Mouse (Mus musculus) liver, adult 2 months (tissue): Measurements from ENCODE around the gene Gm42421. TPM values are rescaled to one million over a fixed set of nuclear protein-coding genes. Genes with fewer than 3 reads are reported as not detected.

ENCODE experiments used
- DNase-seq: peaks from one replicate; pipeline ENCODE4 v3.0.0-alpha.2; 2011; ENCODE audit warnings: low read depth, low spot score; ENCODE audit errors: extremely low read depth
- H3K27ac ChIP-seq: fragments of 200-500 bp; replicated peaks from 2 replicates; pipeline ENCODE4 v1.5.1; 2012; ENCODE audit warnings: low read depth, mild to moderate bottlenecking, control low read depth, inconsistent platforms, low read length; ENCODE audit not compliant: insufficient read depth
- H3K27me3 ChIP-seq: fragments of 200-500 bp; 2 replicates; pipeline ENCODE4 v1.6.1; 2012; ENCODE audit warnings: mild to moderate bottlenecking, moderate library complexity, low read length, inconsistent platforms; ENCODE audit not compliant: control insufficient read depth, insufficient read depth
- H3K36me3 ChIP-seq: fragments of 200-500 bp; 2 replicates; pipeline ENCODE4 v1.6.1; 2012; ENCODE audit warnings: low read length, inconsistent platforms; ENCODE audit not compliant: control insufficient read depth, insufficient read depth
- H3K4me1 ChIP-seq: fragments of 200-500 bp; 2 replicates; pipeline ENCODE4 v1.6.1; 2011; ENCODE audit warnings: low read length; ENCODE audit not compliant: control insufficient read depth, insufficient read depth
- H3K4me3 ChIP-seq: fragments of 200-500 bp; 2 replicates; pipeline ENCODE4 v1.5.1; 2011; ENCODE audit warnings: low read depth, mild to moderate bottlenecking, control low read depth, low read length, moderate library complexity; ENCODE audit not compliant: insufficient read depth
- H3K79me2 ChIP-seq: fragments of 200-500 bp; 2 replicates; pipeline ENCODE4 v1.6.1; 2012; ENCODE audit warnings: inconsistent platforms, mild to moderate bottlenecking, low read length, moderate library complexity; ENCODE audit not compliant: control insufficient read depth, insufficient read depth
- H3K9ac ChIP-seq: fragments of 200-500 bp; 2 replicates; pipeline ENCODE4 v1.6.1; 2012; ENCODE audit warnings: low read depth, mild to moderate bottlenecking, control low read depth, inconsistent platforms, low read length
- CTCF ChIP-seq: fragments of 200-500 bp; IDR thresholded peaks from 2 replicates; pipeline ENCODE4 v1.5.1; 2011; ENCODE audit warnings: low read depth, low read length, control low read depth
- POLR2A ChIP-seq: fragments of 200-500 bp; IDR thresholded peaks from 2 replicates; pipeline ENCODE4 v1.6.1; 2011; ENCODE audit warnings: low read length, control low read depth; ENCODE audit not compliant: insufficient read depth; ENCODE audit errors: extremely low read depth
- WGBS: fragments of 180-500 bp; shearing (Covaris S2); methylation state at CpG from one replicate; pipeline ENCODE4 v1.1.7; 2018; 5-methylcytosine and 5-hydroxymethylcytosine counted together
- polyA plus RNA-seq: library from polyadenylated mRNA; depleted of rRNA; stranded (reverse); fragments of >200 nt; gene quantifications from 2 replicates; pipeline ENCODE4 v1.2.3, GENCODE M21; 2012; rRNA removed
- total RNA-seq: library from RNA; depleted of rRNA; stranded (reverse); fragments of >200 nt; gene quantifications from 2 replicates; pipeline ENCODE4 v1.2.3, GENCODE M21; 2014; rRNA removed

Gm42421 gene
- total RNA-seq (not detected in 2 replicates), polyA plus RNA-seq (not detected in 2 replicates)

- Histone ChIP-seq H3K27ac (no peak within 1 kb of the TSS), H3K27me3 (no peaks in the 10 kb centered on the region), H3K4me3 (no peak within 1 kb of the TSS), H3K9ac (no peak within 1 kb of the TSS), H3K36me3 (peaks cover 23% of the 10 kb centered on the region), H3K4me1 (no peaks in the 10 kb centered on the region), H3K79me2 (no peaks in the 10 kb centered on the region)
- DNase-seq = no peak
- WGBS = 97% methylated on average over 8 of the region's 8 CpGs
- TF ChIP-seq POLR2A = no peak
- TF ChIP-seq CTCF = no peak
Observed at GRCm38 (mm10) chr5:143927875-143928274, at the start of gene Gm42421. Gene Gm42421, plus strand, starts transcription at chr5:143928175.

GRCm38 (mm10) chr5:143885274-143885673 lies 42.7 kb upstream of the Gm42421 start:
- WGBS = 99% methylated on average over 3 of the region's 3 CpGs
- Histone ChIP-seq H3K27ac (no peak overlapping the region), H3K4me3 (no peak overlapping the region), H3K9ac (no peak overlapping the region), H3K27me3 (no peaks in the 10 kb centered on the region), H3K36me3 (peaks cover 80% of the 10 kb centered on the region), H3K4me1 (no peaks in the 10 kb centered on the region), H3K79me2 (no peaks in the 10 kb centered on the region)
- no peak for DNase-seq
- TF ChIP-seq CTCF (no peak), POLR2A (no peak)

- WGBS = 49% methylated on average over 6 of the region's 6 CpGs
- Histone ChIP-seq H3K9ac (no peak overlapping the region), H3K36me3 (peaks cover 51% of the 10 kb centered on the region), H3K27ac (no peak overlapping the region), H3K79me2 (no peaks in the 10 kb centered on the region), H3K4me3 (no peak overlapping the region), H3K27me3 (no peaks in the 10 kb centered on the region), H3K4me1 (no peaks in the 10 kb centered on the region)
- no peak for TF ChIP-seq POLR2A
- no peak for TF ChIP-seq CTCF
- no peak for DNase-seq
Observed at GRCm38 (mm10) chr5:143890741-143891140, 37.2 kb upstream of the Gm42421 start.

GRCm38 (mm10) chr5:143892255-143892886 lies 35.6 kb upstream of the Gm42421 start:
- no peaks in the 10 kb centered on the region for H3K4me1 ChIP-seq
- H3K27me3 ChIP-seq = no peaks in the 10 kb centered on the region
- no peak for TF ChIP-seq POLR2A
- no peak for TF ChIP-seq CTCF
- peaks cover 42% of the 10 kb centered on the region for H3K36me3 ChIP-seq
- DNase-seq = no peak
- H3K9ac ChIP-seq = no peak overlapping the region
- 90% methylated on average over 9 of the region's 9 CpGs for WGBS
- no peaks in the 10 kb centered on the region for H3K79me2 ChIP-seq
- no peak overlapping the region for H3K4me3 ChIP-seq
- H3K27ac ChIP-seq = no peak overlapping the region

- Histone ChIP-seq H3K79me2 (no peaks in the 10 kb centered on the region), H3K27me3 (no peaks in the 10 kb centered on the region), H3K4me1 (no peaks in the 10 kb centered on the region), H3K4me3 (no peak overlapping the region), H3K9ac (no peak overlapping the region), H3K27ac (no peak overlapping the region), H3K36me3 (peaks cover 39% of the 10 kb centered on the region)
- 29% methylated on average over 5 of the region's 5 CpGs for WGBS
- DNase-seq = no peak
- TF ChIP-seq POLR2A (no peak), CTCF (no peak)
Observed at GRCm38 (mm10) chr5:143893396-143893795, 34.6 kb upstream of the Gm42421 start.

GRCm38 (mm10) chr5:143897635-143898330 lies 30.2 kb upstream of the Gm42421 start, which contains the start of gene Ankrd61:
Gene Ankrd61, minus strand, starts transcription at chr5:143897685.
- H3K36me3 ChIP-seq = peaks cover 41% of the 10 kb centered on the region
- no peak within 1 kb of the TSS for H3K27ac ChIP-seq
- WGBS = 90% methylated on average over 14 of the region's 14 CpGs
- H3K4me1 ChIP-seq = no peaks in the 10 kb centered on the region
- no peak within 1 kb of the TSS for H3K9ac ChIP-seq
- DNase-seq = no peak
- TF ChIP-seq POLR2A = no peak
- H3K27me3 ChIP-seq = no peaks in the 10 kb centered on the region
- H3K4me3 ChIP-seq = no peak within 1 kb of the TSS
- no peaks in the 10 kb centered on the region for H3K79me2 ChIP-seq
